Mouse (Mus musculus) intestine, embryonic 15.5 days (tissue): Measurements from ENCODE around the gene Macf1. TPM values are rescaled to one million over a fixed set of nuclear protein-coding genes. Genes with fewer than 3 reads are reported as not detected.

Experiments
- ATAC-seq: fragments of 200-750 bp; cut with Nextera tagmentation; 2 replicates; pipeline ENCODE4 v1.8.0; 2017; ENCODE audit warnings: moderate TSS enrichment, moderate library complexity
- H3K27ac ChIP-seq: fragments of 300-500 bp; sonication (generic); 2 replicates; pipeline ENCODE4 v1.5.1; 2015; ENCODE audit warnings: mild to moderate bottlenecking, inconsistent platforms
- H3K27me3 ChIP-seq: fragments of 300-500 bp; sonication (generic); replicated peaks from 2 replicates; pipeline ENCODE4 v1.6.1; 2015; ENCODE audit warnings: inconsistent platforms
- H3K36me3 ChIP-seq: fragments of 300-500 bp; sonication (generic); 2 replicates; pipeline ENCODE4 v1.6.1; 2015; ENCODE audit warnings: inconsistent platforms
- H3K4me1 ChIP-seq: fragments of 300-500 bp; sonication (generic); replicated peaks from 2 replicates; pipeline ENCODE4 v1.6.1; 2015; ENCODE audit warnings: inconsistent platforms
- H3K4me2 ChIP-seq: fragments of 300-500 bp; sonication (generic); replicated peaks from 2 replicates; pipeline ENCODE4 v1.6.1; 2015; ENCODE audit warnings: mild to moderate bottlenecking, inconsistent platforms
- H3K4me3 ChIP-seq: fragments of 300-500 bp; sonication (generic); replicated peaks from 2 replicates; pipeline ENCODE4 v1.5.1; 2015; ENCODE audit warnings: inconsistent platforms
- H3K9ac ChIP-seq: fragments of 300-500 bp; sonication (generic); 2 replicates; pipeline ENCODE4 v1.6.1; 2015; ENCODE audit warnings: inconsistent platforms
- H3K9me3 ChIP-seq: fragments of 300-500 bp; sonication (generic); 2 replicates; pipeline ENCODE4 v1.6.1; 2016; ENCODE audit warnings: inconsistent platforms
- WGBS: fragments of 180-500 bp; shearing (Covaris S2); methylation state at CpG from one replicate; pipeline ENCODE4 v1.1.7; 2015; 5-methylcytosine and 5-hydroxymethylcytosine counted together
- polyA plus RNA-seq: library from polyadenylated mRNA; unstranded; fragments of >200 nt; fragmentation: Nextera tagmentation; extraction: Ambion mirVana; gene quantifications from 2 replicates; pipeline ENCODE4 v1.2.1, GENCODE M21; 2015

The Macf1 gene
- polyA plus RNA-seq, 1 experiment from 2014 or later, result 28.0 TPM

DNA sequence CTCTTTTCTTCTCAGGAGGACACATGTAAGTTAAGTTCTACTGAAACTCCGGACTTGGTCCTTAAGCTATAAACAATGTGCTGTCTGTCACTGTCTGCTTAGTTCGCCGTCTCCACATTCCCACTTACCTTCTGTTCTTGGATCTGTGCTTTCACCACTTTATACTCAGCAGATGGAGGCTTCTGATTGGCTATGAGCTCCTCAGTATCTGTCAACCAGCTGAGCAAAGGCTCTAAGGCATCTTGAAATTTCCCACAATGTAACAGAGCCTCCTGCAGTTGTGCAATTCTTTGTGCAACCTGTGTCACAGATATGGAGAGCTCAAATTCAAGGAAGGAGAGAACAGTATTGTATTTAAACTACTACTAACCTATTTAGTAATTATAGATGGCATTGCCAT lies 282.9 kb downstream of the Macf1 start:
- 76% methylated on average over 3 of the region's 3 CpGs for WGBS
- Histone ChIP-seq H3K9ac (no peak overlapping the region), H3K27me3 (no peaks in the 10 kb centered on the region), H3K4me1 (peaks cover 13% of the 10 kb centered on the region; the same call in 1 of the 2 replicates), H3K4me3 (no peak overlapping the region), H3K27ac (no peak overlapping the region), H3K36me3 (peaks cover 15% of the 10 kb centered on the region), H3K9me3 (no peaks in the 10 kb centered on the region), H3K4me2 (no peak overlapping the region)
- no peak for ATAC-seq

DNA sequence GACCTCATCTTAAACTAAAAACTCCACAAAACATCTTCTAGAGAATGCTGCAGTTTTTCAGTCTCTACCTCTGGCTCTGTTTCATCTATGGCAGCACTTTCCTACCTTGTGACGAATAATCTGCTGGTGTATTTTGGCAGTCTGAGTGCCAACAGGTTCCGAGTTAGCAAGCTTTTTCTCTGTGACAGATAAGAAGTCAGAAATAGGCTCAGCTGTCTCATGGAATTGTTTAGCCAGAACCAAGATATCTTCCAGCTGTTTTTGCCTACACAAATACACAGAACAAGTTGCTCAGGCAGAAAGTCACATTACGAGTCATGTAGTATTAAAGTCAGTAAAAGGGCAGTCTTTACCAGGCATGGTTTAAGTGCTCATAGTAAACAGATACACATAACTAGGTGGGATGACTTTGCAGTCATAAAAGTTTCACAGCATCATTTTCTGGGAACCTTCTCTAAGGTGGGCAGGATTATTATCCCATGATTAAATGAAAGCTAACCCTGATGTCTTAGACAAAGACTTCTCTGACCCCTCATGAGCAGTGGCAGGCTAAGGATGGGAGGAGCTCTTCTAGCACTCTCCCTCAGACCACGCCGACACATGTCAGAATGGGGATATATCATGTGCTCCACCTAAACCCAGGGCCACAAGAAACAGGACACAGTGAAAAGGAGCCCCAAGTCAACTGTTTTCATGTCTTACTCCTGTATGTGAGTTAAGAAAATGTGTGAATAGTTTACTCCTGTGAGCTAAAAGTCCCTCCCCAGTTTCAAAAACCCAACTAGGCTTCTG lies 286.3 kb downstream of the Macf1 start:
- H3K9me3 ChIP-seq, result no peaks in the 10 kb centered on the region
- H3K4me1 ChIP-seq, result no peaks in the 10 kb centered on the region
- 79% methylated on average over 5 of the region's 5 CpGs for WGBS
- H3K4me2 ChIP-seq, result no peak overlapping the region
- H3K36me3 ChIP-seq, result peaks cover 28% of the 10 kb centered on the region
- no peak overlapping the region for H3K27ac ChIP-seq
- H3K9ac ChIP-seq, result no peak overlapping the region
- no peak overlapping the region for H3K4me3 ChIP-seq
- ATAC-seq, result no peak
- H3K27me3 ChIP-seq, result no peaks in the 10 kb centered on the region

DNA sequence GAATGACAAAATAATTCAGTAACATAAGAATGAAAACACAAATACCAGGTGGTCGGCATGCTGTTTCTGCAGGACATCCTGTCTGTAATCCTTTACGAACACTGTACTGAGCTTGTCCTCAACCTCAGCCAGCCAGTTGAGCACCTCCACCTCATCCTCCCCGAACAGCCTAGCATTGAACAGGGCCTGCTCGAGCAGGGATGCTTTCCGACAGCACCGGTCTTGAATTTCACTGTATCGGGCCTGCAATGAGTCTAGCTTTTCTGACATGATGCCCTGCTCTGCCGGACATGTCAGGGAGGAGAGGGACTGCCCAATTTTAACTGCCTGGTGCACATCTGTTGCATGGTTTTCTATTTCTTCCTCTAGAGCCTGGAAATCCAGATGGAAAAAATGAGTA lies 287.1 kb downstream of the Macf1 start:
- Histone ChIP-seq H3K9me3 (no peaks in the 10 kb centered on the region), H3K27ac (no peak overlapping the region), H3K27me3 (no peaks in the 10 kb centered on the region), H3K4me1 (no peaks in the 10 kb centered on the region), H3K4me2 (no peak overlapping the region), H3K9ac (no peak overlapping the region), H3K4me3 (no peak overlapping the region), H3K36me3 (peaks cover 28% of the 10 kb centered on the region)
- ATAC-seq, result no peak
- WGBS, result 94% methylated on average over 8 of the region's 8 CpGs

DNA sequence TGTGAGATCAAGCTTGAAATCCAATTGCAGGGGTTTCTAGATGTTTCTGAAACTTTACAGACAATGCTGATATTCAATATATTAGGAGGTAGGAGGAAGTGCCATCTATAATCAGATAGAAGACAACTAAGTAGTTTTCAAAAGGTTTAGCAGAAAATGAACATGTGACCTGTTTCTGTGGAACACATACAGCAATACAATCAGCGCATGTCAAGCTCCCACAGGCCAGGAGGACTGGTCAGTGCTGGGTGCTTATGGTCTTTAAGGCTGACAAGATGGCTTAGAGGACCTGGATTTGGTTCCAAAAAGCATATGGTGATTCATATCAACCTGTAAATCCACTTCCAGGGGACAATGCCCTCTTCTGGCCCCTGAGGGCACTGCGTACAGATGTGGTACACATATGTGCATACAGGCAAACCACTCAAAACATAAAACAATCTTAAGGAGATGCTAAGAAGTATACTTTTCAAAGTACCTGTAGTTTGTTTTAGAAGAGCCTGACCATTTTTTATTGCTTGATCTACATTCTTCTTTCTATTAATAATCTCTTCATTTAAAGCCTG lies 288.6 kb downstream of the Macf1 start:
- Histone ChIP-seq H3K36me3 (peaks cover 28% of the 10 kb centered on the region), H3K4me2 (no peak overlapping the region), H3K9me3 (no peaks in the 10 kb centered on the region), H3K27ac (no peak overlapping the region), H3K27me3 (no peaks in the 10 kb centered on the region), H3K4me1 (no peaks in the 10 kb centered on the region), H3K9ac (no peak overlapping the region), H3K4me3 (no peak overlapping the region)
- no peak for ATAC-seq
- WGBS, result 99% methylated on average over 2 of the region's 2 CpGs

DNA sequence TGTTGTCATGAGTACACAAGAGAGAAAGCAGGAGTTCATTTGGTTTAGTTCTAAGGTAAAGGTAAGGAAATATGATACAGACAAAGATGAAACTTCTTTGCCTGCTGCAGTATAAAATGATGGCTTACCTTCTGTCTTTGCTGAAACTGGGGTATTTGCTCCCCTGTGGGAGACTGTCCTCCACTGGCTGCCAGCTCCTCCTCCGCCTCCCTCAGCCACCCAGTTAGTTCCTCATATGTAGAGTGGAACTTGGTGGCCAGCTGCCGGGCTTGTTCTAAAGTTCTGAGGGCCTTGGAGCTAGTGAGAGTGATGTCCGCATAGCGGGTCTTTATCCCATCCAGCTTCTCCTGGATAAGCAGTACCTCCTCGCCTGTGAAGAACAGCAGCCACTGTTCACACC lies 289.3 kb downstream of the Macf1 start:
- H3K27me3 ChIP-seq, result no peaks in the 10 kb centered on the region
- H3K9me3 ChIP-seq, result no peaks in the 10 kb centered on the region

DNA sequence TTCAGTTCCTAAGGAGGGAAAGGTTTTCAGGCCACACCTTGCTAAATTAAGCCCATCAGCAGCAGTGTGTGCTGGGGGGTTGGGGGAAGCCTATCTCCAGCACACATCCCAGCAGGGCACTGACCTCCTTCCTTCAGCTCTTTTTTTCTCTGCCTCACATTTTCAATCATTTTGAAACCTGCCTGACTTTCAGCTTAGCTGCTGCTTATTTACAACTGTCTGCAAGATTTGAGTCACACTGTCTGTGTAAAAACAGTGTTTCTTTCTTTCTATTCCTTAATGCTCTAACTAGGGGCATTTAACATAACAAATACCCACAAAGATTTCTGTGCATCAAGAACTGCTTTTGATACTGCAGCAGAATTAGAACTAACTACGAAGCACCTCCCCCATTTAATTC lies 289.9 kb downstream of the Macf1 start:
- H3K4me1 ChIP-seq, result no peaks in the 10 kb centered on the region
- peaks cover 27% of the 10 kb centered on the region for H3K36me3 ChIP-seq
- H3K9ac ChIP-seq, result no peak overlapping the region
- H3K4me2 ChIP-seq, result no peak overlapping the region
- ATAC-seq, result no peak
- WGBS, result 92% methylated on average over 1 of the region's 1 CpGs
- no peaks in the 10 kb centered on the region for H3K27me3 ChIP-seq
- H3K4me3 ChIP-seq, result no peak overlapping the region
- H3K27ac ChIP-seq, result no peak overlapping the region
- H3K9me3 ChIP-seq, result no peaks in the 10 kb centered on the region

More for the DNA sequence above, 289.3 kb downstream of the Macf1 start:
- 87% methylated on average over 5 of the region's 5 CpGs for WGBS
- Histone ChIP-seq H3K36me3 (peaks cover 27% of the 10 kb centered on the region), H3K4me3 (no peak overlapping the region), H3K27ac (no peak overlapping the region), H3K9ac (no peak overlapping the region), H3K4me2 (no peak overlapping the region), H3K4me1 (no peaks in the 10 kb centered on the region)
- ATAC-seq, result no peak

DNA sequence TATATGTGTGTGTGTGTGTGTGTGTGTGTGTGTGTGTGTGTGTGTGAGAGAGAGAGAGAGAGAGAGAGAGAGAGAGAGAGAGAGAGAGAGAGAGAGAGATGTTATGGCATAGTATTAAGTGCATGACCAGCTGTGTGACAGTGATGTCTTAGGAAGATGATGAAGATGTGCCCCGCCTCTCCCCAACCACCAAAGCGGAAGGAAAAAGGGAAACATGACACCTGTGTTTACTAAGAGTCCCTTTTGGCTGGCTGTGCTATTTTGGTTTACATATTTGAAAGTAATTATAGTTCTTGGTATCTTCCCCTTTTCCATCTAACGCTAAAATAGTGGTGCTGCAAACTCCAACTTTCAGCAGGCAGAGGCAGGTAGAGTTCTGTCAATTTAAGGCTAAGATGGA lies 291.2 kb downstream of the Macf1 start:
- Histone ChIP-seq H3K9me3 (no peaks in the 10 kb centered on the region), H3K4me1 (no peaks in the 10 kb centered on the region), H3K27ac (no peak overlapping the region), H3K4me2 (no peak overlapping the region), H3K4me3 (no peak overlapping the region), H3K9ac (no peak overlapping the region), H3K27me3 (no peaks in the 10 kb centered on the region), H3K36me3 (peaks cover 30% of the 10 kb centered on the region)
- WGBS, result 81% methylated on average over 3 of the region's 3 CpGs
- no peak for ATAC-seq

DNA sequence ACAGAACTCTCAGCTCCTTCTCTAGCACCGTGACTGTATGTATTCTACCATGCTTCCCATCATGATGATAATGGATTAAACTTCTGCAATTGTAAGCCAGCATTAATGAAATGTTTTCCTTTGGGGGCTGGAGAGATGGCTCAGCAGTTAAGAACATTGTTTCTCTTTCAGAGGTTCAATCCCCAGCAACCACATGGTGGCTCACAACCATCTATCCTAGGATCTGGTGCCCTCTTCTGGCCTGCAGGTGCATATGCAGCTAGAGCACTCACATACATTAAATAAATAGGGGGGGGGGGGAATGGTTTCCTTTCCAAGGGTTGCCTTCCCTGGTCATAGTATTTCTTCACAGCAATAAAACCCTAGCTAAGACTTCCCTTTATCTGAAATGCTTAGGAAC lies 292.0 kb downstream of the Macf1 start:
- Histone ChIP-seq H3K4me1 (no peaks in the 10 kb centered on the region), H3K4me3 (no peak overlapping the region), H3K4me2 (no peak overlapping the region), H3K9me3 (no peaks in the 10 kb centered on the region), H3K9ac (no peak overlapping the region), H3K36me3 (peaks cover 26% of the 10 kb centered on the region), H3K27me3 (no peaks in the 10 kb centered on the region), H3K27ac (no peak overlapping the region)
- WGBS, result 100% methylated on average over 1 of the region's 1 CpGs
- no peak for ATAC-seq

DNA sequence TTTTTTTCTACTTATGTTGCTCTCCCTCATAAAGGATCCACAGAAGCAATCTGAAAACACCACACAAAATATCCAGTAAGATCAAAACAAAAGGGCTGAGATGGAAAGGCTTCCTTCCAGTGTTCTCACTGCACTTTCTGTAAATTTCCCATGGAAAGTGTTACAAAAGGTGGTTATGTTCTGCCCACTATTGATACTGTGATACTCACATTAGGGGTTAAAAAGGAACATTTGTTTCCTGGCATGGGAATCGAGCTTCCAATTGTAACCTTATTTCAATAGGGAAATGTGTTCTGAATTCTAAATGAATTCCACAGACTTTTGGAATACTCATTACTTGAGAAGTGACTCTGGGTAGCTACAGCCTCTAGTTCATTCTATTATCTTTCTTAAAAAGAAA lies 299.1 kb downstream of the Macf1 start:
- no peak overlapping the region for H3K4me3 ChIP-seq
- ATAC-seq, result no peak

DNA sequence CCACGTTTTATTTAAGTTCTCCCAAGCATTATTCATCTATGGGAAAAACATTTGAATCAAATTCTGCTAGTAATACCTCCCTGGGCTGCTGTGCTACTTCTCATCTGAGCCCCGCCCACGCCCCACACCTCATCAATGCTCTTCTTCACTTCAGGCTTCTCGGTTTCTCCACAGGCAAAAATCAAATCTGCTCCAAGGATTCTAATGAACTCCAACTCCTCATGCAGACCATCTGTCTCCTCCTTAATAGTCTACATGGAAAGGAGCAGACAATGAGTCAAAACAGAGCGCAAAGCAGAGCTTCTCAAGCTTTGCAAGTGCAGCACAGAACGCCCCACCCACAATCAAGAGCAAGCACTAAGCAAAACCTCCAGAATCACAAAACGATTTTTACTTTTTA lies 301.0 kb downstream of the Macf1 start:
- 87% methylated on average over 7 of the region's 7 CpGs for WGBS
- no peaks in the 10 kb centered on the region for H3K4me1 ChIP-seq
- H3K4me3 ChIP-seq, result no peak overlapping the region
- no peak overlapping the region for H3K9ac ChIP-seq
- H3K36me3 ChIP-seq, result peaks cover 34% of the 10 kb centered on the region
- H3K27ac ChIP-seq, result no peak overlapping the region
- H3K27me3 ChIP-seq, result no peaks in the 10 kb centered on the region
- no peak for ATAC-seq
- no peaks in the 10 kb centered on the region for H3K9me3 ChIP-seq
- no peak overlapping the region for H3K4me2 ChIP-seq

More for the DNA sequence above, 299.1 kb downstream of the Macf1 start:
- no peak overlapping the region for H3K4me2 ChIP-seq
- no peaks in the 10 kb centered on the region for H3K4me1 ChIP-seq
- H3K9me3 ChIP-seq, result no peaks in the 10 kb centered on the region
- WGBS, result 77% methylated on average over 1 of the region's 1 CpGs
- H3K9ac ChIP-seq, result no peak overlapping the region
- H3K36me3 ChIP-seq, result peaks cover 37% of the 10 kb centered on the region
- H3K27me3 ChIP-seq, result no peaks in the 10 kb centered on the region
- no peak overlapping the region for H3K27ac ChIP-seq

DNA sequence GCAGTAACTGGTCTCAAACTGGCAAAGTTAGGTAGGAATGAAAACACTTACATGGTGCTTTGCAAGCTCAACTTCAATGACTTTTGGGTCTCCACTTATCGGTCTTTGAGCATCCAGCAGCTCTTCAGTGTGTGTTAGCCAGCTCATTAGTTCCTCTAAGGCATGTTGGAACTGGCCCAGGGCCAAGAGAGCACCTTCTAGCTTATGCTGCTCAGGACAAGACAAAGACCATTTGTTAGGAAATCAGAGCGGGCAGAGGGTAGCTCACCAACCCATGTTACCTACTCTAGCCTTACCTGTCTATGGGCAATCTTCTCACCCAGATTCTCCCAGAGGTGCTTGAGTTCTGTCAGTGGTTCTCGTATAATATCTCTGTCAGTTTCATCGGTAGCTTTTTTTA lies 302.1 kb downstream of the Macf1 start:
- Histone ChIP-seq H3K4me2 (no peak overlapping the region), H3K36me3 (peaks cover 33% of the 10 kb centered on the region), H3K9ac (no peak overlapping the region), H3K4me3 (no peak overlapping the region), H3K27ac (no peak overlapping the region), H3K27me3 (no peaks in the 10 kb centered on the region), H3K9me3 (no peaks in the 10 kb centered on the region), H3K4me1 (no peaks in the 10 kb centered on the region)
- 94% methylated on average over 4 of the region's 4 CpGs for WGBS
- ATAC-seq, result no peak

DNA sequence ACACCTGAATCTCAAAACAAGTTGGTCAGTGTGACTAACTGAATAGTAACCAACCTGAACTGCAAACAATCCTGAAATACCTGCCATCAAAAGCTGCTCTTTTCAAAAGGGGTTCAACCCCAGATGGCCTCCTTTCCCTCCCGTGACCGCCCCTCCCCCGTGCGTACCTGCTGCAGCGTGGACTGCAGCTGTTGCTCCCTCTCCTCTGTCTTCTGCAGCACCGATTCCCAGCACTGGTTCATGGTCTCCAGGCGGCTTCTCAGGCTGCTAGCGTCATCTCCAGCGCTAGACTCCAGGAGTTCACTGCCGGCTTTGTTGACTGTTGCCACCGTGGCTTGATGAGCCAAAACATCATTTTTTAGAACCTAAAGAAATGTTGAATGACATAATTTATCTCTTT lies 302.6 kb downstream of the Macf1 start:
- Histone ChIP-seq H3K27ac (no peak overlapping the region), H3K36me3 (peaks cover 32% of the 10 kb centered on the region), H3K4me1 (no peaks in the 10 kb centered on the region), H3K9ac (no peak overlapping the region), H3K4me3 (no peak overlapping the region), H3K27me3 (no peaks in the 10 kb centered on the region), H3K4me2 (no peak overlapping the region), H3K9me3 (no peaks in the 10 kb centered on the region)
- ATAC-seq, result no peak
- 91% methylated on average over 11 of the region's 11 CpGs for WGBS

DNA sequence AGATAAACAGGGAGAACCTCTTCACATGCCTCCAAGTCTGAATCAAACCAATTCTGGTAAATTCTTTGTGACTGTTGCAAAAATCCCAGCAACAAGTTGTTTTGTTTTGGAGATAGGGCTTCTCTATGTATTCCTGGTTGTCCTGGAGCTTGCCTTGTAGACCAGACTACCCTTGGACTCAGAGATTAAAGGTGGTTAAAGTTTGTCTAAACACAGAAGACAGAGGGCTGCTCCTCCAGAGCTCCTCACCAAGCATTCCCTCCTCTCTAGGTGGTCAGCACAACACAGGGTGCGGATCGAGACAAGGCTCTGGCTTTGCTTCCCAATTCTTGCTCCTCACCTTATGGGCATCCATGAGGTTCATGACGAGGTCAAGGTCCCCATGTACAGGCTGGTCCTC lies 308.1 kb downstream of the Macf1 start:
- no peak overlapping the region for H3K4me3 ChIP-seq
- H3K27ac ChIP-seq, result no peak overlapping the region
- no peaks in the 10 kb centered on the region for H3K9me3 ChIP-seq
- ATAC-seq, result no peak
- WGBS, result 92% methylated on average over 3 of the region's 3 CpGs
- H3K9ac ChIP-seq, result no peak overlapping the region
- H3K36me3 ChIP-seq, result peaks cover 44% of the 10 kb centered on the region
- no peak overlapping the region for H3K4me2 ChIP-seq
- no peaks in the 10 kb centered on the region for H3K4me1 ChIP-seq
- H3K27me3 ChIP-seq, result no peaks in the 10 kb centered on the region
